ENCODE assay signal across 8 mouse cellular contexts in genomic region chr4:54966161-54966806, GRCm38 (mm10). TPM values are rescaled to one million over a fixed set of nuclear protein-coding genes. Genes with fewer than 3 reads are reported as not detected.
A peak's percentile ranks its signal among the peaks of the same experiment; 100 is the strongest.
DNase-seq lines count a peak whose midpoint lies in the region; ATAC-seq and TF ChIP-seq lines count a peak whose summit lies in the region.

No protein-coding gene starts in this region.

- ATAC-seq in cerebellum, adult (ENCODE audit: insufficient number of reproducible peaks, low FRiP score, low TSS enrichment), result 0 out of 2 replicates have a peak, but pooled peaks have one; percentile 28
- ATAC-seq in frontal cortex, adult (ENCODE audit: low TSS enrichment), result peak; percentile 88
- ATAC-seq in hindbrain, postnatal 0 days, result peak; percentile 59
- ATAC-seq in midbrain, embryonic 16.5 days, result peak; percentile 36; the same call in 1 of the 2 replicates
- ATAC-seq in activated CD4-positive, CD25-positive, alpha-beta regulatory T cell, adult 4 months, result no peak

- H3K27me3 ChIP-seq in hindbrain, postnatal 0 days (ENCODE audit: insufficient read depth, low read length), result no peaks in the 10 kb centered on the region
- H3K27me3 ChIP-seq in midbrain, embryonic 16.5 days (ENCODE audit: control insufficient read depth, insufficient read depth, low read depth, low read length), result no peaks in the 10 kb centered on the region

- H3K4me1 ChIP-seq in hindbrain, postnatal 0 days (ENCODE audit: insufficient read depth, low read length), result peaks cover 19% of the 10 kb centered on the region
- peaks cover 34% of the 10 kb centered on the region for H3K4me1 ChIP-seq in midbrain, embryonic 16.5 days (ENCODE audit: control insufficient read depth, insufficient read depth, low read length)

- peak overlapping the region; percentile 64; the same call in 1 of the 2 replicates for H3K27ac ChIP-seq in hindbrain, postnatal 0 days
- peak overlapping the region; percentile 48; the same call in 1 of the 2 replicates for H3K27ac ChIP-seq in midbrain, embryonic 16.5 days (ENCODE audit: low read length)

- no peak for DNase-seq in cerebellum, adult 8-10 months
- peak; percentile 86 to 94 for DNase-seq in adrenal gland, adult (ENCODE audit: inconsistent age in 2 of 2, low spot score in 1 of 2)
- peak; percentile 54 for DNase-seq in hindbrain, postnatal 0 days (ENCODE audit: low spot score)
- peak; percentile 67 to 91 for DNase-seq in left cerebral cortex, postnatal 25 days (ENCODE audit: low spot score in 2 of 2)

- no peak overlapping the region for H3K4me3 ChIP-seq in hindbrain, postnatal 0 days (ENCODE audit: low read length)
- no peak overlapping the region; the same call in 1 of the 2 replicates for H3K4me3 ChIP-seq in midbrain, embryonic 16.5 days (ENCODE audit: low read depth, low read length)

- peak overlapping the region; percentile 35 for H3K4me2 ChIP-seq in hindbrain, postnatal 0 days (ENCODE audit: low read depth, low read length)
- peak overlapping the region; percentile 35 for H3K4me2 ChIP-seq in midbrain, embryonic 16.5 days (ENCODE audit: low read length)

- WGBS in hindbrain, postnatal 0 days, result 41% methylated on average over 17 of the region's 17 CpGs
- WGBS in midbrain, embryonic 16.5 days, result 55% methylated on average over 17 of the region's 17 CpGs

- H3K36me3 ChIP-seq in hindbrain, postnatal 0 days (ENCODE audit: insufficient read depth, low read length), result no peaks in the 10 kb centered on the region
- 0 out of 2 replicates have a peak, but pooled peaks cover 2% of the 10 kb centered on the region for H3K36me3 ChIP-seq in midbrain, embryonic 16.5 days (ENCODE audit: control insufficient read depth, insufficient read depth, low read length)

- H3K9ac ChIP-seq in hindbrain, postnatal 0 days (replicated peaks; ENCODE audit: low read length), result peak overlapping the region; percentile 35
- 0 out of 2 replicates have a peak overlapping the region, but pooled peaks have one; percentile 37 for H3K9ac ChIP-seq in midbrain, embryonic 16.5 days (ENCODE audit: low read depth, low read length)

- intact Hi-C loops in left cerebral cortex, postnatal 25 days (cut with DNase I), result loop anchor here (2.0 kb wide), 1 partner anchor 75 kb away; no protein-coding TSS in a partner anchor

- no peaks in the 10 kb centered on the region for H3K9me3 ChIP-seq in hindbrain, postnatal 0 days (ENCODE audit: low read length)
- H3K9me3 ChIP-seq in midbrain, embryonic 16.5 days (replicated peaks; ENCODE audit: control insufficient read depth, low read length, poor library complexity, severe bottlenecking), result no peaks in the 10 kb centered on the region

- no peak for TF ChIP-seq CTCF in hindbrain, postnatal 0 days (IDR thresholded peaks at IDR 0.05; ENCODE audit: low read depth)

RNA-seq across cellular contexts. Expression of gene Zfp462, which starts 21.4 kb away (rescaled TPM):
- 39.4 and 76.7 TPM in 2 replicates for total RNA-seq in hindbrain, postnatal 0 days (2014; rRNA removed)
- 5.5 and 6.5 TPM in 2 replicates for polyA plus RNA-seq in hindbrain, postnatal 0 days (2015; fragmentation: Nextera tagmentation; extraction: Ambion mirVana)
- 10 to 100 TPM; 50.5 to 58.9 TPM for total RNA-seq in left cerebral cortex, postnatal 25 days (2021)
- 9.9 and 15.5 TPM in 2 replicates for polyA plus RNA-seq in midbrain, embryonic 16.5 days (2015; fragmentation: Nextera tagmentation; extraction: Ambion mirVana)
- polyA plus RNA-seq in activated CD4-positive, CD25-positive, alpha-beta regulatory T cell, adult 4 months (2017; shearing (Covaris generic)), result under 1 TPM in 1 of 2 experiments, not detected in 1; 0.03 TPM
